Mouse (Mus musculus) mouse trophoblast stem cell (cell line): ENCODE data around the gene Sult1a1.
"Not testable (repeated sequence)": the region's sequence is repeated elsewhere in the genome, so short reads cannot be mapped to it uniquely, and the experiment has no call there.

ENCODE experiments used
- in situ Hi-C, 2 experiments: fragments of 300-500 bp; cut with MseI, MboI; formaldehyde crosslinking; loops; 2 replicates in 1 of 2; 3 replicates in 1 of 2; pipeline ENCODE4 v1.15.1; 2025

The Sult1a1 gene

DNA sequence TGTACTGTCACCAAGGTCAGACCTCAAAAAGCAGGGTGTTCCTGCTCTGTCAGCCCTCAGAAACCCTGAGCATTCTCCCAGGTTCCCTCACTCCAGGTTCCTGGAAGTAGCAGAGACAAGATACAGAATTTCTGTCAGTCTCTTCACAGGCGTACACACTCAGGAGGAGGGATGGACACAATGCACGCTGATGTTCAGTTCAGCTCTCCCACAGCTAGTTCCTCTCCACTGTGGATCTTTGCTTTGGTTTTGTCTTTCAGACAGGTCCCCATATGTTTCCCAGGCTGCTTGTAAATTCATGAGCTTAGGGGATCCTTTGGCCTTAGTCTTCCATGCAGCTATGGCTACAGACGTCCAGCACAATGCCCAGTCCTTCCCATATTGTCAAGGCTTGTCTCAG is 20.7 kb upstream of the Sult1a1 start:
- in situ Hi-C loops: no loop called here

DNA sequence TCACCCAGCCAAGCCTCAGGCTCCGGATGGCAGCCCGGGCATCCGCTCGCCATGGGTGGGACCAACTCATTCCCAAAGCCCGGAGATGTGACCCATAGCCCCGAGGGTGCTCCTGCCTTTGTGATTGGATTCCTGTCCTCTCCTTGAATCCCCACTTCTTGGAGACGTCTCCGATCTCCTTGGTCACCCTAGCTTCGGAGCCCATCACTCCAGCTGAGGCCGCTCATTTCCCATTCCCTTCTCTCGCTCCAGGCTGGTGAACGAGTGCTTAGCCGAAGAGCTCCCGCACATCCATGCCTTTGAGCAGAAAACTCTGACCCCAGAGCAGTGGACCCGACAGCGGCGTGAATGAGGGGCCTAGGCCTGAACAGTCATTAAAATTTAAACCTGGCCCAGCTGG is 20.1 kb upstream of the Sult1a1 start:
- in situ Hi-C loops: no loop called here

DNA sequence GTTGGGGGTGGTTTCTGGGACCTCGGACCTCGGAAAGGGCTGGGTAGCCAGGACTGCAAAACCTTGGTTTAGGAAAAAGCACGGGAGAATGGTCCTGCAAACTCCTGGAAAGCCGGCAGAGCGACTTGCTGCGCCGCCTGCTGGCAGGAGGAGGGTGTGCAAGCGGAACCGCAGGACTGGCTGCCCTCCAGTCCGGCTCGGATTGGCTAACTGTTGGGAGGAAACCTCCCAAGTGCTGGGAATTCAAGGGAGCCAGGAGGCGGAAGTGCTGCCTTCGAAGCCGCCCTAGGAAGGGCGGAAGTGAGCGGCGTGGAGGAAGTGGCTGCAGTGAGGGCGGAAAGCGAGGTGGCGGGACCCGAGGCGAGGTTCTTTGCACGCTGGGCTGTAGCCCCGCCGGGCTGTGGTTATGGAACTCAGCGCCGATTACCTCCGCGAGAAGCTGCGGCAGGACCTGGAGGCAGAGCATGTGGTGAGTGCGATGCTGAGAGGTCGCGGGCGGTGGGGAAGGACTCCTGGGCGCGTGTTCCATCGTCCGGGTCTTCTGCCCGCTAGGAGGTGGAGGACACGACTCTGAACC is 19.5 kb upstream of the Sult1a1 start, which contains the start of gene Slx1b:
Slx1b (minus strand) TSS at position 154 of the 577 bp plus-strand sequence.
- in situ Hi-C loops: no loop called here

DNA sequence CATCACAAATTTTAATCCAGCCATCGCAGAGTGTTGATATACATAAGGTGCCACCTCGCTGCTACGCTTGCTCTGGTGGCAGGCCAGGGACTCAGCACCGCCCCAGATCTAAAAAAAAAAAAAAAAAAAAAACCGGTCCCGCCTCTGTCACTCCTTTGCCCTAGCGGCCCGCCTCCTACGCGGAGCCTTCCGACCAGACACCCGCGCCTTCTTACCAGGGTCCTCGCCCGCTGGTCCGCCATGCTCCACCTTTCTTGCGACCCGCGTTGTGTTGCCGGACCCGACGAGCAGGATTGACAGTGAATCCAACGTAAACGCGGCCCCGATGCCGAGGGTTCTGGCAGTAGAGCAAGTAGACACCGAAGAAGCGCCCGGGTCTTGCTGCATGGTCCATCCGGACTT is 19.0 kb upstream of the Sult1a1 start, which contains the start of gene Bola2:
Bola2 (plus strand) TSS at position 192 of the 402 bp plus-strand sequence.
- in situ Hi-C loops: no loop called here

DNA sequence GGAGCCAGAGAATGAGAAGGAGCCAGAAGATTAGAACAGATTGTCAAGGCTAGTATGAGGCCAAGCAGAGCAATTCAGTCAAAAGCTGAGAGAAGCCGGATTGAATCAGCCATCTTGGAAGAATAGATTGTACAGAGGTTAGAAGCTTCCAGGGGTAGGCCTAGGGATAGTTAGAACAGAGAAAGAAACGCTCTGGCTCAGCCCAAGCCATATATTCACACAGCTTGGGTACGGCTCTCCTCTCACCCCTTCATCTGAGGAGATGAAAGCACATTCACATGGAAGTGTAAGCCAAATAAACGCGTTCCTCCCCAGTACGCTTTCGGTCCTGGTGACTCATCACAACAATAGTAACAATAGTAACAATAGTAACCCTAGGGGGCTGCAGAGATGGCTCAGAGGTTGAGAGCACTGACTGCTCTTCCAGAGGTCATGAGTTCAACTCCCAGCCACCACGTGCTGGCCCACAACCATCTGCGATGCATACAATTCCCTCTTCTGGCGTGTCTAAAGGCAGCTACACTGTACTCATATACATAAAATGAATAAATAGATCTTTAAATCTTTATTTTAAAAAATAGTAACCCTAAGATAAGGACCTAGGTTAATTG is 18.3 kb upstream of the Sult1a1 start:
- in situ Hi-C loops: loop anchor here in 1 of 2 experiments (5.0 kb wide), 1 partner anchor 47 kb away; the partner anchor contains the start of gene Sgf29

DNA sequence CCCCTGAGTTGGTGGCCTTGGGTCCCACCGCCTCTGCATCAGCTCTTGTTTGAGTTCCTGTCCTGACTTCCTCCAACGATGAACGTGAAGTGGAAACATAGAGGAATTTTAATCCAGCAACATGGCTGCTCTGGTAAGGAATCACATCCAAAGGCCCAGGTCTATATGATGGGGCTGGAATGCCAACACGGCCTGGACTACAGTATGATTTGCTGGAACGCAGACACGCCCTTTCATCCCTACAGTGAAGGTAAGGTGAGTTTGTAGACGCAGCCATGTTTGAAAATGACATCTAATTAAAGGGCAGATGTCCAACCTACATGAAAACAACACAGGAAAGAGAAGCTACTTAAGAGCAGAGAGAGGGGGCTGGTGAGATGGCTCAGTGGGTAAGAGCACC is 17.5 kb upstream of the Sult1a1 start:
- in situ Hi-C loops: loop anchor here in 1 of 2 experiments (5.0 kb wide), 1 partner anchor 46 kb away; the partner anchor contains the start of gene Sgf29

DNA sequence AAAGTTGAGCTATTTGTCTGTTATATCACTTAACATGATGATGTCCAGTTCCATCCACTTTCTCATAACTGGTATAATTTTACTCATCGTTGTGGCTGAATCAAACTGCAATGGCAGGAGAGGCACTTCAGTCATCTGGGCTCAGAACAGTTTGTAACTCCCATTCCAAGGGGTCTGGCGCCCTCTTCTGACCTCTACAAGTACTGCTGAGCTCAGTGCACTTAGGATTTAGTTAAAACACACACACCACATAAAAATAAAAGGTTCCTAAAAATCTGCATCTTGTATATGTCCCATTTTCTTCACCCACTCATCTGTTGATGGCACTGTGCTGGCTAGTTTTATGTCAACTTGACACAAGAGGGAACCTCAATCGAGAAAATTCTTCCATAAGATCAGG is 17.0 kb upstream of the Sult1a1 start:
- in situ Hi-C loops: loop anchor here in 1 of 2 experiments (5.0 kb wide), 1 partner anchor 46 kb away; the partner anchor contains the start of gene Sgf29

DNA sequence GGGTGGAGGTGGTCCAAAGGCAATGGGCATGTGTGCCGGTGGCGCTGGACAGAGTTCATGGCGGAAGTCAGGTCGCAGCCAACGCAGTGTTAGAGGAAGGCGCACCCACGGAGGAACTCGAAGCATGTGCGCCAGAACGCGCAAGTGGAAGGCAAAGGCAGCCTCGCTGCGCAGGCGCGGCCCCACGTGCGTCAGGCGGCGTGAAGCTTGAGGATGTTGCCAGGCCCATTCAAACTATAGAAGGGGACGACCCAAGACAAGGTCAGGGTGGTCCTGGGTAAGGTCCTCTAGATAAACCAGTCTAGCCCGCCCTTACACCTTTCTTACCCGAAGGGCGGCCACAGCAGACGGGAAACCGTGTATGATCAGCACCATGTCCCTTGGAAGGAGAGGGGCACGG is 16.2 kb upstream of the Sult1a1 start:
- in situ Hi-C loops: loop anchor here in 1 of 2 experiments (5.0 kb wide), 1 partner anchor 45 kb away; the partner anchor contains the start of gene Sgf29

DNA sequence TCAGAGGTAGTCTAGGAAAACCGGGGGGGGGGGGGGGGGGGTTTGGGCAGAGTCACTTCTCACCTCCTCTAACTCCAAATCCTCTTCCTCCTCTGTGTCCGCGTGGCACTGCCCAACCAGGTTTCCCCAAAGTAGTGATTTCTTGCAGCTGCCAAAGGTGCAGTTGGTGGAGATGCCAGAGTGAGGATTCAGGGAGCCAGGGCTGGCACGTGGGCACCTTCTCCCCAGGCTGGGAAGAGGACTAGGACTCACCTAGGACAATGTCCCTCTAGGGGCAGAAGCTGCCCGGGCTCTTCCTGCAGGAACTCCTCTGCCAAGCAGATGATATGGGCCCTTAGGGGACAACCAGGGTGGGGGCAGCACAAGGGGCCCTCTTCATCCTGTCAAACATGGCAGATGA is 15.4 kb upstream of the Sult1a1 start:
- in situ Hi-C loops: loop anchor here in 1 of 2 experiments (5.0 kb wide), 1 partner anchor 44 kb away; the partner anchor contains the start of gene Sgf29

DNA sequence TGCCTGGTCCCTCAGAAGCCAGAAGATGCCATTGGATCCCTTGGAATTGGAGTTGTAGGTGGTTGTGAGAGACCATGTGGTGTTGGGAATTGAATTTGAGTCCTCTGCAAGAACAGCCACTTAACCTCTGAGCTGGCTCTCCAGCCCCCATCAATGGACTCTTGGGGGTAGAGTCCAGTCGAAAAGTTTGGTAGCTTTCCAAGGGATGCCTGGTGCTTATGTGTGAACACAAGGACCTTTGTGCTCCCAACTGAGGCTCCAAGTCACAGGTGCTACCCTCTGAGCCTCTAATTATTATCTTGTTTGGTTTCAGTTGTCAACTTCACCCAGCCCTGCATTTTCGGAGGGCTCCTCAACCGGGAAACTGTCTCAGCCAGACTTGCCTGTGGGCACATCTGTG is 14.5 kb upstream of the Sult1a1 start:
- in situ Hi-C loops: loop anchor here in 1 of 2 experiments (5.0 kb wide), 1 partner anchor 43 kb away; the partner anchor contains the start of gene Sgf29

DNA sequence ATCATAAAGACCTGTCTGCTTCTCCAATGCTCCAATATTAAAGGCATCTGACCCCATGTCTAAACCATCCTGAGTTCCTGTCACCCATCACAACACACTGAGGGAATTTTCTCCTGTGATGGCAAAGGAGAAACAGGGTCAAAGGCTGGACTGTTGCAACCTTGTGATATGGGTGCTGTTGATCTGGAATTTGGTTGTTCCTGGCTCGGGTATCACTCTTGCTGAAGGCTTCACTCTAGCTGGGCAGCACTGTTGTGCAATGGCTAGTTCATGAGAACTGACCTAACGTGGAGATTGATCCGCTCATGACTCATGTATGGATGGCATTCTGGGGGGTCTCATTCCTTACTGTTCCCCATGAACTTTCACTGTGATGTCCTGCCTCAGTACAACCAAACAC is 12.8 kb upstream of the Sult1a1 start:
- in situ Hi-C loops: no loop called here

DNA sequence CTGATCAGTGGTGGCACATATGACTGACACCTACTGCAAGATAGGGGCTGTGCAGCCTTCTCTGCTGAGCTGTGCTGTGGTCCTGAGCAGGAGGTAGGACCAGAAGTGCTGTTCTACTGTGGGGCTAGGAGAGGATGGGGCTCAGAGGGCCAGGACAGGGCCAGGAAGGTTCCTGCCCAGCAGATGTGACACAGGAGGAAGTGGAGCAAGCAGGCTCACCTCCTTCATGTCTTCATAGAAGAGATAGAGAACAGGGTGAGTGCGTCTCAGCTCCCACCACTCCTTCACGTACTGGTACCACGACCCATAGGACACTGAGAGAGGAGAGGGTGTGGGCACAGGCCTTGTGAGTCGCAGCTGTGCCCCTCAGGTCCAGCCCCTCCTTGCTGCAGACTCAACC is 11.9 kb upstream of the Sult1a1 start:
- in situ Hi-C loops: not testable (repeated sequence)

DNA sequence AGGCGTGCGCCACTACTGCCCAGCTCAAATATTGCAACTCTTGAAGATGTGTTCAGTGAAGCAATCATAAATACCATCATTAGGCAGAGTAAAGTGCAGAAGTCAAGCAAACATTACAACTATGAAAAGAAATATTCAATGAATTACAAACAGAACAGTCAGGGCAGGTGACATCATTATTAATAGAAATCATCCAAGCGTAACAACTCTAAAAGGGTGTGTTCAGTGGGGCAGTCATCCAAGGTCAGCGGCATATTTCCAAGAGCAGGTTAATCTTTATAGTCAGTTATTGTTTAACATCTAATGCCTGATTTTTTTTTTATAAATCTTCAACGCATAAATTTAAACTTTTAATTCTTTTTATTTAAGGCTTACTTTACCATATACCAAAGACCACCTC is 5.0 kb upstream of the Sult1a1 start:
- in situ Hi-C loops: no loop called here

DNA sequence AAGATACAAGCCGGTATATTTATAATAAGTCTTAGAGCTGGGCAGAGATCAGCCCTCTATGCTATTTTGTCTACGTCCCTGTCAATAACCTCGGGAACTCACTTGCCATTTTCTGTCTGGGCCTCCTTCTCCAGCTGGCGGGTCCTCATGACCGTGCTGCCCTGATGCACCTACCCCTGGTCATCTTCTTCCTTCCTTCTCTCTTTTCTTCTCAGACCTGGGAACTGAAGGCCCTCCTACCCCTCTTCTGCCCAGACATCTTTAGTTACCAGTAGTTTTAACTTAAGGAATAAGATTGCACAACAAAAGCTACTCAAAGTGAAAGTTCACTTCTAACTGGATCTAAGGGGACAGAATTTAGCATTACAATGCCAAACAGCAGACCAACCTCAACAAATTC is 3.5 kb upstream of the Sult1a1 start:
- in situ Hi-C loops: no loop called here

DNA sequence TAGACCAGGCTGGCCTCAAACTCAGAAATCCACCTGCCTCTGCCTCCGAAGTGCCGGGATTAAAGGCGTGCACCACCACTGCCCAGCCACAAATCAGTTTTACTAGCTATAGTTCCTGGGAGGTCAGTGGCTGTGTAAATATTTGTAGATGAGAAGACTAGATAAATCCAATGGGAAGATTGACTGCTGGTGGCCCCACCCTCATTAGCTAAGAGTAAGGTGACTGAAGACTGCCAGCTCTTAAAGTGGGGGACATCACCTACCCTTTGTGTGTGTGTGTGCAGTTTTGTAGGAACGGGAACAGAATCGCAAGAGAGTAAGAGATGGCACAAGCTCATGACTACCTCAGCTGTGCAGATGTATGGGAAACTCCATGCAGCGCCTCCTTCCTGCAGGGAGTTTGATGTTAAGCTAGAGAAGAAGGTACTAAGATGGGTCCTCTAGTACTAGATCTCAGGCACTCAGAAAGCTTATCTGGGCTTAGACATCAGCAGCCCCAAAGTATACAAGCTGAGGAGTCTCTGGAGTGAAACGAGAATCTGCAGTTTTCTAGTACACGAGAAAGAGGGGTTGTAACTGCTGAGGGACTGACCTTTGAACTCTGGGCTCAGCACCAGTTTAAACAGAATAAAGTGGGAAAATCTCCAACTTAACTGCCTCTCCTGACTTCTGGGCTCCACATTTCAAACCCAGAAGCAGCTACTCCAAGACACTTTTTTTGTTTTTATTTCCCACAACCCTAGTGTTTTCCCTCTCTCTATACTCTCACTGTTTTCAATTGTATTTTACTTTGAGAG is 2.5 kb upstream of the Sult1a1 start:
- in situ Hi-C loops: no loop called here

DNA sequence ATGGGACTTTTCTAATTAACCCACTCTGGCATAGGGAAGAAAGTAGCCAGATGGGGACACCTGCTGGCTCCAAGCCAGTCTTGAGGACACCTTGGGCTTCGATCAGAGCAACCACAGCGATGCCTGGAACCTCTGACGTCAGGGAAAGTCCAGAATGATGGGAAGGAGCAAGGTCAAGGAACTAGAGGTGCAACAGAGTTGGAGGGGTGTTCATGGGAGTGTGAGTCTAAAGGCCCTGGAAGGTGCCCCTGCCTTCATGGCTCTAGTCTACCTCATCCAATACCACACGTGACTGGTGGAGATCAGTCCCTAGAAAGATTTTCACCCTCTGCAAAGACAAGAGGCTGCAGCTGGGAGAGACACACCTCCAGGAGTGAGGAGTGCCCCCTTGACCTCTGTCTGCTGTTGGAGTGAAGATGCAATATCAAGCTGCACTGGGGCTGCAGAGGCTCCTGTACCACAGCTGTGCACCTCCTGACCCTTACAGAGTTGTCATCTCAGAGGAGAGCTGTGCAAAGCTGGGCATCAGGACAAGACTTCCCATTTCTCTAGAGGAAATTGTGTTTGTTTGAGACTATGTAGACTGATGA is 494 bp upstream of the Sult1a1 start:
- in situ Hi-C loops: no loop called here

DNA sequence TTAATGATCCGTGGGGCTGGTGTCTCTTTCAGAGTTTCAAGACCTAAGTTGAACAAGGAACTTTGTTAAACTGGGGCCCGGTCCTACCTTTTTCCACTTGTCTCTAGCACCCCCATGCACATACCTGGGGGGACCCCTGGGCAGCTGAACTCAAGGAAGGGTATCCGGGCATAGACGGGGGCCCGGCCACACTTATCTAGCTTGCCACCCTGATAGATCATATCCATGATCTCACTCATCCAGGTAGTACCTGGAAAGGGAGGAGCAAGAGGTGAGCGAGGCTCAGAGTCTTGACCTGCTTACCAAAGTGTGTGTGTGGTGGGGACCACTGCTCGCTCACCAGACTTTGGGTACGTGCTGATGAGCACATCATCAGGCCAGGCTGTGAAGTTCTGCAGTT is 1.1 kb downstream of the Sult1a1 start:
- in situ Hi-C loops: no loop called here

DNA sequence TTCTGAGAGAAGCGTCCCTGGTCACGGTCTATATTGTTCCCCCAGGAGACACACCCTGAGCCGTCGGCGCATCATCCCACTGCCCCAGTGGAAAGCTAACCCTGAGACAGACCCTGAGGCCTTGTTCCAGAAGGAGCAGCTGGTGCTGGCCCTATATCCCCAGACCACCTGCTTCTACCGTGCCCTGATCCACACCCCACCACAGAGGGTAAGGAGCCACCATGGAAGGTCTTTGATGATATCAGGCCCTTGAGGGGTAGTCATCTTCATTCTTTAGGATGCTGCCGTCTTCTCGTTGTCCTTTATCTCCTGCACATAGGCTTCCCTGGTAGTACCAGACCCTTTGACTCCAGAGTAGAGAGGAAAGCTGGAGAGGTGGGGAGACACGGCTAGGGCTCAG is 4.1 kb downstream of the Sult1a1 start:
- in situ Hi-C loops: no loop called here

DNA sequence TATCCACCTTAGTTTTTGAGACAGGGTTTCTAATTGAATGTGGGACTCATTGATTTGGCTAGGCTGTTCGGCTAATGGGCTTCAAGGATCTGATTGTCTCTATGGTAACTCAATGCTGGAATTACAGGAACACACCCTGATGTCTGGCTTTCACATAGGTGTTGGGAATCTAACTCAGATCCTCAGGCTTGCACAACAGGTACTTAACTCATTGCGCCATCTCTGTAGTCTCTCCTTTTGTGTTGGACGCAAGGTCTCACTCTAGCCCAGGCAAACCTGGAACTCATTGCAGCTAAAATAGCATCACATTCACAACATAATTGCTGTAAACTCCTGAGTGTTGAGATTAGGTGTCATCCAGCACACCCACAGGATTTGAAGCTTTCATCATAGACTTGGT is 6.1 kb downstream of the Sult1a1 start:
- in situ Hi-C loops: no loop called here

DNA sequence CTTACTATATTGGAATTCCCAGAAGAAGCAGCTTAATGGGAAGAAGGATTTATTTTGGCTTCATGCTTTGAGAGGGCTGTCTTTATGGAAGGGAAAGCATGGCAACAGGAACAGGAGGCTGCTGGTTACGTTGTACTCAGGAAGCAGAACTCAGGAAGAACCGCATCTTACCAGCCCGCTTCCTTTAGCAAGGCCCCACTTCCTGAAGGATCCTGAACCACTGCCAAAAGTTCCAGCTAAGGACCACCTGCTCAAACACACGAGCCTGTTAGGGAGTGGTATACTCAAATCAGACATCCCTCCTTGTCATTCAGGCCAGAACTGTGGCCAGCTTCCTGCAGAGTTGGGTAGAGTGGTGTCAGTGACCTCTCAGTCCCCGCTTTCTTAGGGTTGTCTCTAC is 7.8 kb downstream of the Sult1a1 start:
- in situ Hi-C loops: no loop called here

DNA sequence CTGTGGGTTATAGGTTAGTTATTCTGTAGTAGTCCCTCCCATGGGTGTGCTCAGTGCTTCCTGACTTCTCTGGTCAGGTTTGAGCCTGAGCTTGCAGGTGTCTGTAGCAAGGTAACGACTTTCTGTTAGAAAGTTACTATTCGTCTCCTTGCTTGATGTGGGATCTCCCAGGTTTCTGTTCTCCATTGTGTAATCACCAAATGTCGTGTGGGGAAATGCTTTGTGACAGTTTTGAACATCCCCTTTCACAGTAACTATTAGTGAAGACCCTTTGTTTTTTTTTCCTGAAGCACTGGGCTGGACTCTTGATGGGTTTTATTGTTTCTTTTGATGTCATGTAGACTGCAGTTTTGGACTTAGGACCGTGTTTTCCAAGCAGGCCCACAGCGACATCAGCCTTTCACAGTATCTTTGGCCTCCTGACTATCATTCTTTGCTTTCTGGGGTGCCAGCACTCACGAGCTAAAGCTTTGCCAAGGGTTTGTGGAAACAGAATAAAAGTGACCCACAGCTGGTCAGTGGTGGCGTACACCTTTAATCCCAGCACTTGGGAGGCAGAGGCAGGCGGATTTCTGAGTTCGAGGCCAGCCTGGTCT is 8.6 kb downstream of the Sult1a1 start:
- in situ Hi-C loops: no loop called here

DNA sequence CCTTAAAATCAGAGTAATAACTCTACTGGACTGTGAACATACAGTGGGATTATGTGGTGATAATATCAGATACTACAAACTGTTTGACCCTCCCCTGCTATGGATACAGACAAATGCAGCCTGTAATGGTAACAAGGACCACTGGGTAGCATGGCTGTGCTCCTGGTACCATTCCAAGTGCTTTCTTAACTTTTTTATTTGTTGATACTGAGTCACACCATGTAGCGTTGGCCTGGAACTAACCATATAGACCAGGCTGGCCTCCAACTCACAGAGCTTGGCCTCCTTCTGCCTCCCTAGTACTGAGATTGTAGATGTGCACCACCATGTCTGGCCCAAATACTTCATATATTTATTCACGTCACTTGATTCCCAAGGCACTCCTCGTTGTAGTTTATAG is 11.0 kb downstream of the Sult1a1 start:
- in situ Hi-C loops: no loop called here
